Mouse (Mus musculus) lung, adult 10 weeks (tissue): ENCODE measurements around the gene Ankrd61. TPM values are rescaled to one million over a fixed set of nuclear protein-coding genes. Genes with fewer than 3 reads are reported as not detected.

Experiments
- polyA plus RNA-seq: library from polyadenylated mRNA; stranded (reverse); fragments of 350-450 nt; fragmentation: Illumina TruSeq; extraction: RNeasy Lipid Tissue Mini Kit (QIAGEN cat#74804); gene quantifications from one replicate; pipeline ENCODE4 v1.2.3, GENCODE M21; 2014; ENCODE audit warnings: low read depth, low replicate concordance; ENCODE audit not compliant: insufficient read depth

The Ankrd61 gene
- not detected for polyA plus RNA-seq

DNA sequence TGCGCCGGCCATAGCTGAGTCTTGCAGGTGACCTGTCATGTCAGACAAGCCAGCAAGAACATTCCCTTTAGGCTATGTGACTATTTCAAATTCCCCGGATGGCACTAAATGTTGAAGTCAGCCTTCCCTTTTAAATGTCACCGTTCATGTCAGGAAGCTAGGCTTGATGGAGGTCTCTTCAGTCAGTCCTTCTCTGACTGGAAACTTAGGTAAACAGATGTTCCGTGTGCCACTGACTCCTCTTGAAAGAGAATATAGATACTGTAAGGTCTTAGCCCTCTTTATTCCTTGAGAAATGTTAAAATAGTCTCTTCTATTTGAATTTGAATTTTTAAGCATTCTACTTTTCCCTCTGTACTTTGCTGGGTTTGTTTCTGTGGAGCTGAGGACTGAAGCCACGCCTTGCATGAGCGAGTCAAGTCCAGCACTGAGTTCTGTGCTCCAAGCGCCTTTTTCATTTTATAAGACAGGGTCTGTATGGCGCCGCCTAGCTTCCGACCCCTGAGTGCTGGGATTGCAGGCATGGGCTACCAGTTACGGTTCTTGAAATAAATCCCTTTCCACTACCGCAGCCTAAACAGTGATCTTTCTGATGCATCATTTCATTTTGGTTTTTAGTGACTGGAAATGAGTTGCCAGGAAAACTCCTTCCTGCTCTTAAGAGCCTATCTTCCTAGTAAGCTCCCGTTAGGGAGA, at the start of gene Ankrd61:
TSS of gene Ankrd61 (minus strand) at position 51 of the 696 bp plus-strand sequence.

DNA sequence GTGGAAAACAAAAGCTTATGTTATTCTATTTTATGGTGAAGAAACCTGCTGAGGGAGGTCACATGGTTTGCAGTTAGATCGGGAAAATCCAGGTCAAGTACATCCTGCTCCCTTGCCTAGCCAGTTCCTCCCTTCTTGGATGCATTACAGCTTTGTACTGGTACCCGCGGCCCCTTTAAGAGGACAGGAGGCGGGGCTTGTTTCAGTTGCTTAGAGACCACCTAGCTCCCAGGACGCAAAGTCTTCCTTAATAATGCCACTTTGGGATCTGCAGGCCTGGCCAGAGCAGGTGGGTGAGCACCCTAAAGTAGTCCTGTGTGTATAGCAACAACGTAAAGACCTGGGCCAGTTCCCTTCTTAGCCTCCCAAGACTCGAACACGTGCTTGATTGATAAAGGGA, 35.3 kb upstream of the Ankrd61 start, which contains the start of gene Rsph10b:
TSS of gene Rsph10b (plus strand) at position 205 of the 400 bp plus-strand sequence.

GRCm38 (mm10) chr5:143927875-143928274, 30.4 kb upstream of the Ankrd61 start, which contains the start of gene Gm42421:
Gm42421 (plus strand) TSS chr5:143928175.

DNA sequence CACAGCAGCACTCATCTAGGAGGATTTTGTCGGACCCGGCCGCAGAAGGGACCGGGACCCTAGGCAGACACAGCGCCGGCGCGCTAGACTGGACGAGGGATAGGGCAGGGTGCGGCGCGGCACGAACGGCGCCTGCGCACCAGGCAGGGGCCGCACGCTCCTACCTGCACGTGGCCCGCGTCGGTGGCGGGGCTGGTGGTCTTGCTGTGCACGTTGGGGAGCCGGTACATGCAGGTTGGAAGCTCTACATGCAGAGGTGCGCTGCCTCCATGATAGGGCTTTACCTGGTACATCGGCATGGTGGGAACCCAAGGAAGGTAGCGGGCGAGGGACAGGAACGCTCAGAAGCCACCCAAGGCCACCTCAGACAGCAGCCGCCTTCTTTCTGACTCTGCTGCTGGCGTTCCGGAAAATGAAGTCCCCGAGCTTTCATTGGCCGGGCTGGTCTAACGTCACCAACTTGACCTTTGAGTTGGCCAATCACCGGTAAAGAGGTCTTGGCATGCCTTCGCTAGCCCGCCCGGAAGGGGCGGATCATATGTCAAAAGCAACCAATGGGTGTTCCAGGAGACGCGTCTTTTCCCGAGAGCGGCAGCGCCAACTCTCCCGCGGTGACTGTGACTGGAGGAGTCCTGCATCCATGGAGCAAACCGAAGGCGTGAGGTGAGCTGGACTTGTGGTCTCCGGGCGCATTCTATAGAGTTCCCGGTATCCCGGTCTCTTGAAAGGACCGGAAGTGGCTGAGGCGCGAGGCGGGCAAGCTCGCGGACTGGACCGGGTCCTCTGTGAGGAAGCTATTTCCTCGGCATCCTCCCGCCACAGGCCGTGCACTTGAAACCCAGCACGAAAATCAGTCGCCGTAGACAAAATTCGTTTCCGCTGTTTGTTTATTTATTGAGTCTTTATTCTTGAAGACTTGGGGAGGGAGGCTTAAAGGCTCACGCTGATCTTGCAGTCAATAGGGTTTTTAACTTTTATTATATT, 12.2 kb upstream of the Ankrd61 start, which contains the start of the genes Aimp2 and Pms2:
TSS of gene Aimp2 (minus strand) at position 431 of the 984 bp plus-strand sequence.
TSS of gene Pms2 (plus strand) at position 548 of the 984 bp plus-strand sequence.

Other genes starting within 250 kb of the Ankrd61 start
- gene Usp42, start 165.4 kb downstream of the Ankrd61 start, polyA plus RNA-seq, result 3.4 TPM
- 13.3 TPM for gene Eif2ak1, start 79.9 kb downstream of the Ankrd61 start, polyA plus RNA-seq
- gene Aimp2, start 12.2 kb upstream of the Ankrd61 start, polyA plus RNA-seq, result 25.0 TPM
- gene Pms2, start 12.3 kb upstream of the Ankrd61 start, polyA plus RNA-seq, result 3.5 TPM
- not detected for gene Gm42421, start 30.5 kb upstream of the Ankrd61 start, polyA plus RNA-seq
- 8.4 TPM for gene Rsph10b, start 35.4 kb upstream of the Ankrd61 start, polyA plus RNA-seq
- 53.8 TPM for gene Ccz1, start 117.2 kb upstream of the Ankrd61 start, polyA plus RNA-seq
- gene Ocm, start 129.0 kb upstream of the Ankrd61 start, polyA plus RNA-seq, result not detected
- gene Lmtk2, start 202.8 kb upstream of the Ankrd61 start, polyA plus RNA-seq, result 6.6 TPM